In genomic region chr10:76622411-76622810, GRCm38 (mm10) we compare ENCODE assay signal across 12 mouse cellular contexts. TPM values are rescaled to one million over a fixed set of nuclear protein-coding genes. Genes with fewer than 3 reads are reported as not detected.
A peak's percentile ranks its signal among the peaks of the same experiment; 100 is the strongest.
DNase-seq lines count a peak whose midpoint lies in the region; ATAC-seq lines count a peak whose summit lies in the region.
"Had no signal": no experiment of that assay in that cellular context is flagged by ENCODE, and none has a peak within 500 bp of the region (broad histone marks: within the 10 kb centered on the region; RNA-seq: fewer than 3 reads in every experiment).

No protein-coding gene starts in this region.

- no peak overlapping the region for H3K27ac ChIP-seq in hindbrain, embryonic 12.5 days
- H3K27ac ChIP-seq in hindbrain, embryonic 11.5 days (ENCODE audit: low read depth, low read length) = no peak overlapping the region
- H3K27ac ChIP-seq in embryonic facial prominence, embryonic 10.5 days (replicated peaks) = no peak overlapping the region
- H3K27ac ChIP-seq in heart, embryonic 16.5 days (ENCODE audit: low read length) = no peak overlapping the region
- no peak overlapping the region for H3K27ac ChIP-seq in liver, embryonic 12.5 days

- H3K4me2 ChIP-seq in hindbrain, embryonic 12.5 days (replicated peaks) = peak overlapping the region; percentile 67
- H3K4me2 ChIP-seq in hindbrain, embryonic 11.5 days (replicated peaks; ENCODE audit: low read depth, low read length) = no peak overlapping the region; the same call in 1 of the 2 replicates
- peak overlapping the region; percentile 75 for H3K4me2 ChIP-seq in heart, embryonic 16.5 days (ENCODE audit: low read depth, low read length)
- H3K4me2 ChIP-seq in liver, embryonic 12.5 days = peak overlapping the region; percentile 58

- no peak for DNase-seq in hindbrain, embryonic 11.5 days (ENCODE audit: low spot score)
- DNase-seq in embryonic facial prominence, embryonic 10.5 days (ENCODE audit: low spot score) = no peak
- no peak for DNase-seq in left cerebral cortex, adult 9 months (ENCODE audit: low spot score in 2 of 2)
- DNase-seq in cerebellum, adult 8-10 months = no peak
- DNase-seq: cerebellum, adult 2 months; thymus, postnatal 4 days had no signal

- peak overlapping the region; percentile 39 for H3K4me3 ChIP-seq in hindbrain, embryonic 12.5 days
- no peak overlapping the region; the same call in 1 of the 2 replicates for H3K4me3 ChIP-seq in hindbrain, embryonic 11.5 days (ENCODE audit: low read depth, low read length)
- peak overlapping the region; percentile 56 for H3K4me3 ChIP-seq in embryonic facial prominence, embryonic 10.5 days
- peak overlapping the region; percentile 61 for H3K4me3 ChIP-seq in heart, embryonic 16.5 days (ENCODE audit: low read length)
- peak overlapping the region; percentile 35; the same call in 1 of the 2 replicates for H3K4me3 ChIP-seq in liver, embryonic 12.5 days

- no peak overlapping the region for H3K9ac ChIP-seq in hindbrain, embryonic 12.5 days
- H3K9ac ChIP-seq in hindbrain, embryonic 11.5 days (ENCODE audit: low read depth, low read length) = no peak overlapping the region
- peak overlapping the region; percentile 78 for H3K9ac ChIP-seq in heart, embryonic 16.5 days (ENCODE audit: low read length)
- no peak overlapping the region for H3K9ac ChIP-seq in liver, embryonic 12.5 days

- H3K36me3 ChIP-seq in hindbrain, embryonic 12.5 days = no peaks in the 10 kb centered on the region
- no peaks in the 10 kb centered on the region for H3K36me3 ChIP-seq in hindbrain, embryonic 11.5 days (ENCODE audit: control insufficient read depth, insufficient read depth, low read length)
- H3K36me3 ChIP-seq in embryonic facial prominence, embryonic 10.5 days (replicated peaks) = no peaks in the 10 kb centered on the region
- H3K36me3 ChIP-seq in heart, embryonic 16.5 days (ENCODE audit: control insufficient read depth, insufficient read depth) = no peaks in the 10 kb centered on the region
- H3K36me3 ChIP-seq in liver, embryonic 12.5 days = no peaks in the 10 kb centered on the region
- H3K36me3 ChIP-seq: forebrain, embryonic 10.5 days had no signal

- 81% methylated on average over 4 of the region's 4 CpGs for WGBS in hindbrain, embryonic 12.5 days
- 76% methylated on average over 4 of the region's 4 CpGs for WGBS in hindbrain, embryonic 11.5 days
- WGBS in embryonic facial prominence, embryonic 10.5 days = 85% methylated on average over 4 of the region's 4 CpGs
- WGBS in heart, embryonic 16.5 days = 76% methylated on average over 4 of the region's 4 CpGs
- 47% methylated on average over 4 of the region's 4 CpGs for WGBS in liver, embryonic 12.5 days (ENCODE audit: insufficient replicate concordance)

- ATAC-seq in hindbrain, embryonic 12.5 days (ENCODE audit: low FRiP score) = no peak
- no peak for ATAC-seq in hindbrain, embryonic 11.5 days (ENCODE audit: low FRiP score)
- no peak for ATAC-seq in heart, embryonic 16.5 days (replicated peaks; ENCODE audit: extremely low read depth, insufficient read depth, low FRiP score)
- ATAC-seq in liver, embryonic 12.5 days = no peak
- no peak for ATAC-seq in erythroblast, adult 5-6 weeks (replicated peaks; ENCODE audit: low FRiP score, poor library complexity, severe bottlenecking)
- ATAC-seq: activated CD4-positive, CD25-positive, alpha-beta regulatory T cell, adult 4 months had no signal

- H3K9me3 ChIP-seq in hindbrain, embryonic 12.5 days (replicated peaks) = no peaks in the 10 kb centered on the region
- no peaks in the 10 kb centered on the region for H3K9me3 ChIP-seq in hindbrain, embryonic 11.5 days (ENCODE audit: control insufficient read depth, low read length)
- no peaks in the 10 kb centered on the region for H3K9me3 ChIP-seq in embryonic facial prominence, embryonic 10.5 days
- no peaks in the 10 kb centered on the region for H3K9me3 ChIP-seq in heart, embryonic 16.5 days (replicated peaks; ENCODE audit: control insufficient read depth, low read length)
- H3K9me3 ChIP-seq in liver, embryonic 12.5 days (replicated peaks) = no peaks in the 10 kb centered on the region
- H3K9me3 ChIP-seq: forebrain, embryonic 10.5 days had no signal

- H3K27me3 ChIP-seq in hindbrain, embryonic 12.5 days = no peaks in the 10 kb centered on the region
- no peaks in the 10 kb centered on the region; the same call in 1 of the 2 replicates for H3K27me3 ChIP-seq in hindbrain, embryonic 11.5 days (ENCODE audit: control insufficient read depth, insufficient read depth, low read length)
- peaks cover 21% of the 10 kb centered on the region for H3K27me3 ChIP-seq in embryonic facial prominence, embryonic 10.5 days (replicated peaks; ENCODE audit: low read depth, poor library complexity, severe bottlenecking)
- no peaks in the 10 kb centered on the region for H3K27me3 ChIP-seq in heart, embryonic 16.5 days (ENCODE audit: control insufficient read depth, insufficient read depth, low read length)
- H3K27me3 ChIP-seq in liver, embryonic 12.5 days (replicated peaks) = no peaks in the 10 kb centered on the region; the same call in 1 of the 2 replicates

- peaks cover 8% of the 10 kb centered on the region for H3K4me1 ChIP-seq in hindbrain, embryonic 12.5 days
- H3K4me1 ChIP-seq in hindbrain, embryonic 11.5 days (replicated peaks; ENCODE audit: control insufficient read depth, insufficient read depth, low read length) = 0 out of 2 replicates have a peak, but pooled peaks cover 2% of the 10 kb centered on the region
- peaks cover 16% of the 10 kb centered on the region for H3K4me1 ChIP-seq in embryonic facial prominence, embryonic 10.5 days
- H3K4me1 ChIP-seq in heart, embryonic 16.5 days (ENCODE audit: control insufficient read depth, insufficient read depth, low read length) = peaks cover 12% of the 10 kb centered on the region; the same call in 1 of the 2 replicates
- H3K4me1 ChIP-seq in liver, embryonic 12.5 days = no peaks in the 10 kb centered on the region; the same call in 1 of the 2 replicates

RNA-seq across cellular contexts. Expression of gene Col6a2, which starts 1.0 kb away (rescaled TPM):
- polyA plus RNA-seq in hindbrain, embryonic 12.5 days (2016; fragmentation: Nextera tagmentation; extraction: Ambion mirVana) = 53.0 and 68.6 TPM in 2 replicates
- polyA plus RNA-seq in hindbrain, embryonic 11.5 days (2014; fragmentation: Nextera tagmentation; extraction: Ambion mirVana) = 12.6 and 13.3 TPM in 2 replicates
- polyA plus RNA-seq in embryonic facial prominence, embryonic 10.5 days (2016; fragmentation: Nextera tagmentation; extraction: Ambion mirVana) = 6.5 and 11.8 TPM in 2 replicates
- polyA plus RNA-seq in heart, embryonic 16.5 days (2015; fragmentation: Nextera tagmentation; extraction: Ambion mirVana) = 100 and 120 TPM in 2 replicates
- 14.4 and 16.6 TPM in 2 replicates for polyA plus RNA-seq in liver, embryonic 12.5 days (2016; fragmentation: Nextera tagmentation; extraction: Ambion mirVana)
- total RNA-seq in erythroblast, adult 5-6 weeks (2015; ENCODE audit: low replicate concordance) = 0.84 TPM in 1 of 2 replicates, not detected in the other
- total RNA-seq in erythroblast, adult 5-6 weeks (2017; ENCODE audit: low replicate concordance) = 0.14 TPM in 1 of 2 replicates, not detected in the other

RNA-seq across cellular contexts. Expression of gene Ftcd, which starts 47.0 kb away (rescaled TPM):
- not detected in 2 replicates for polyA plus RNA-seq in hindbrain, embryonic 12.5 days (2016; fragmentation: Nextera tagmentation; extraction: Ambion mirVana)
- not detected in 2 replicates for polyA plus RNA-seq in hindbrain, embryonic 11.5 days (2014; fragmentation: Nextera tagmentation; extraction: Ambion mirVana)
- not detected in 2 replicates for polyA plus RNA-seq in embryonic facial prominence, embryonic 10.5 days (2016; fragmentation: Nextera tagmentation; extraction: Ambion mirVana)
- 3.5 and 4.0 TPM in 2 replicates for polyA plus RNA-seq in heart, embryonic 16.5 days (2015; fragmentation: Nextera tagmentation; extraction: Ambion mirVana)
- polyA plus RNA-seq in liver, embryonic 12.5 days (2016; fragmentation: Nextera tagmentation; extraction: Ambion mirVana) = 18.3 and 18.6 TPM in 2 replicates
- not detected in 2 replicates for total RNA-seq in erythroblast, adult 5-6 weeks (2015; ENCODE audit: low replicate concordance)
- not detected in 2 replicates for total RNA-seq in erythroblast, adult 5-6 weeks (2017; ENCODE audit: low replicate concordance)
- polyA plus RNA-seq: activated CD4-positive, CD25-positive, alpha-beta regulatory T cell, adult 4 months; cerebellum, adult 2 months; forebrain, embryonic 10.5 days had no signal
